Mouse (Mus musculus) stomach, embryonic 16.5 days (tissue): Measurements from ENCODE around the gene Pyroxd1. TPM values are rescaled to one million over a fixed set of nuclear protein-coding genes. Genes with fewer than 3 reads are reported as not detected.

Experiments
- polyA plus RNA-seq: library from polyadenylated mRNA; unstranded; fragments of >200 nt; fragmentation: Nextera tagmentation; extraction: Ambion mirVana; gene quantifications from 2 replicates; pipeline ENCODE4 v1.2.1, GENCODE M21; 2015

The Pyroxd1 gene
- polyA plus RNA-seq, 1 experiment from 2014 or later: 18.5 TPM

Other genes starting within 250 kb of the Pyroxd1 start
- gene Slco1a6, start 137.1 kb upstream of the Pyroxd1 start, polyA plus RNA-seq: not detected in 2 replicates
- gene Iapp, start 47.2 kb upstream of the Pyroxd1 start, polyA plus RNA-seq: 62.2 and 72.9 TPM in 2 replicates
- 0.08 and 0.25 TPM in 2 replicates for gene Slco1a5, start 22.7 kb upstream of the Pyroxd1 start, polyA plus RNA-seq
- 22.8 and 25.9 TPM in 2 replicates for gene Recql, start 41.4 kb downstream of the Pyroxd1 start, polyA plus RNA-seq
- gene Golt1b, start 41.6 kb downstream of the Pyroxd1 start, polyA plus RNA-seq: 84.8 and 91.8 TPM in 2 replicates
- gene Spx, start 67.8 kb downstream of the Pyroxd1 start, polyA plus RNA-seq: 0.41 and 0.67 TPM in 2 replicates
- gene Gys2, start 127.5 kb downstream of the Pyroxd1 start, polyA plus RNA-seq: 2.7 and 3.4 TPM in 2 replicates
- 156 and 159 TPM in 2 replicates for gene Ldhb, start 162.3 kb downstream of the Pyroxd1 start, polyA plus RNA-seq
- 51.8 and 57.9 TPM in 2 replicates for gene Kcnj8, start 226.0 kb downstream of the Pyroxd1 start, polyA plus RNA-seq